Mouse (Mus musculus) heart, adult 2 months (tissue): ENCODE measurements around the gene Haus5. TPM values are rescaled to one million over a fixed set of nuclear protein-coding genes. Genes with fewer than 3 reads are reported as not detected.

ENCODE experiments used
- DNase-seq, 2 experiments: peaks; one replicate each; pipeline ENCODE4 v3.0.0; 2021
- H3K27ac ChIP-seq: fragments of 200-600 bp; 2 replicates; pipeline ENCODE4 v1.8.1; 2022
- H3K27me3 ChIP-seq: fragments of 200-500 bp; 2 replicates; pipeline ENCODE4 v1.6.1; 2012; ENCODE audit warnings: mild to moderate bottlenecking, low read length, inconsistent platforms, mixed read lengths; ENCODE audit not compliant: control insufficient read depth, insufficient read depth
- H3K36me3 ChIP-seq: fragments of 200-500 bp; 2 replicates; pipeline ENCODE4 v1.6.1; 2012; ENCODE audit warnings: low read length, inconsistent platforms; ENCODE audit not compliant: control insufficient read depth, insufficient read depth
- H3K4me1 ChIP-seq: fragments of 200-500 bp; 2 replicates; pipeline ENCODE4 v1.6.1; 2011; ENCODE audit warnings: low read length; ENCODE audit not compliant: control insufficient read depth, insufficient read depth
- H3K4me3 ChIP-seq: fragments of 200-600 bp; 2 replicates; pipeline ENCODE4 v1.8.1; 2022
- H3K79me2 ChIP-seq: fragments of 200-500 bp; replicated peaks from 2 replicates; pipeline ENCODE4 v1.6.1; 2012; ENCODE audit warnings: mild to moderate bottlenecking, inconsistent platforms, low read length, moderate library complexity, mixed read lengths; ENCODE audit not compliant: control insufficient read depth, insufficient read depth
- H3K9ac ChIP-seq: fragments of 200-500 bp; 2 replicates; pipeline ENCODE4 v1.6.1; 2012; ENCODE audit warnings: low read depth, mild to moderate bottlenecking, control low read depth, inconsistent platforms, low read length, mixed read lengths
- CTCF ChIP-seq: fragments of 200-600 bp; IDR thresholded peaks from 2 replicates; pipeline ENCODE4 v1.8.1; 2022; ENCODE audit warnings: antibody characterized with exemption, mild to moderate bottlenecking, moderate library complexity
- EP300 ChIP-seq: fragments of 200-500 bp; IDR thresholded peaks from 2 replicates; pipeline ENCODE4 v1.6.1; 2011; ENCODE audit warnings: low read depth, low read length, control low read depth; ENCODE audit not compliant: insufficient read depth
- POLR2A ChIP-seq: fragments of 200-500 bp; IDR thresholded peaks from 2 replicates; pipeline ENCODE4 v1.6.1; 2011; ENCODE audit warnings: mild to moderate bottlenecking, low read depth, low read length, control low read depth; ENCODE audit not compliant: insufficient read depth
- WGBS: fragments of 180-500 bp; shearing (Covaris S2); methylation state at CpG from one replicate; pipeline ENCODE4 v1.1.7; 2018; 5-methylcytosine and 5-hydroxymethylcytosine counted together
- intact Hi-C: fragments of 180-260 bp; cut with DNase I; formaldehyde crosslinking; loops from one replicate; pipeline ENCODE4 v1.15.1; 2025
- polyA plus RNA-seq: library from polyadenylated mRNA; depleted of rRNA; stranded (reverse); fragments of >200 nt; gene quantifications from 2 replicates; pipeline ENCODE4 v1.2.3, GENCODE M21; 2012
- total RNA-seq, 2 experiments: library from RNA; stranded (reverse); gene quantifications; 2 replicates each; pipeline ENCODE4 v1.2.3; 2021

Gene Haus5
- total and polyA plus RNA-seq, 3 experiments: 3.3 to 3.9 (median 3.7) TPM

DNA sequence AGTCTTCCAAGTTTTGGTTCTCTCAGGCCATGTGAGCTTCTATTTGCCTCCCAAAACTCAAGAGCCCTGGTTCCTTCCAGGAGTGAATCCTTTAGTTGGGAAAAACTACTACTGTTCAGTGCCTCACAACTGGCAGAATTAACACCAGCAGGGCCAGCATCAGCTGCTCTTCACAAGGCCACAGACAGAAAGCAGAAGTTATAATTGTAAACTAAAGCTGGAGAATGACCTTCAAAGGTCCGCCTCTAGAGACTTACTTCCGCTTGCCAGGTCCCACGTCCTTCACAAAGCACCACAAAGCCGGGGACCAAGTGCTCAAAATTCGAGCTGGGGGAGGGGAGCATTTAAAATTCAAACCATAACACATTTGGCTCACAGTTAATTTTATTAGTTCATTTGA is 33.3 kb upstream of the Haus5 start:
- H3K27ac ChIP-seq: no peak overlapping the region
- DNase-seq: no peak
- H3K4me1 ChIP-seq: no peaks in the 10 kb centered on the region; the same call in 1 of the 2 replicates
- no peak overlapping the region for H3K9ac ChIP-seq
- intact Hi-C loops: no loop called here
- no peak overlapping the region for H3K4me3 ChIP-seq
- no peaks in the 10 kb centered on the region for H3K79me2 ChIP-seq
- TF ChIP-seq POLR2A (no peak), EP300 (no peak), CTCF (no peak)
- 48% methylated on average over 5 of the region's 5 CpGs for WGBS
- no peaks in the 10 kb centered on the region for H3K27me3 ChIP-seq
- no peaks in the 10 kb centered on the region for H3K36me3 ChIP-seq

DNA sequence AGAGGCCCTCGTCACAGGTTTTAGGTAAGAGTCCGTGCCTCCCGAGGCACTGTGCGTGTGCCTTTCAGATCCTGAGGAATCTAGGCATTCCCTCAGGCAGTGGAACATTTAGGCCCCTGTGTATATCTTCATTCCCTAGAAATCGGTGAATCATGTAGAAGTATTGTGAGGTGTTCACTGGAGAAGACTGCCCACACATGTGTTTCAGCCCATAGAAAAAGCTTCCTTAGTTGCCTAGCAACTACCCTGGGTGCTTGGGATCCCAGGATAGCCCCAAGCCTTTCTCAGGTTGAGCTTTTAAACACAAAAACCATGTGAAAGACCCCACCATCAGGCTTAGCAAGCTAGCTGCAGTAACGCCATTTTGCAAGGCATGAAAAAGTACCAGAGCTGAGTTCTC is 23.5 kb upstream of the Haus5 start:
- Histone ChIP-seq H3K79me2 (no peaks in the 10 kb centered on the region), H3K36me3 (no peaks in the 10 kb centered on the region), H3K27ac (no peak overlapping the region), H3K27me3 (no peaks in the 10 kb centered on the region), H3K4me1 (no peaks in the 10 kb centered on the region), H3K4me3 (no peak overlapping the region), H3K9ac (no peak overlapping the region)
- WGBS: 91% methylated on average over 6 of the region's 6 CpGs
- no peak for DNase-seq
- intact Hi-C loops: no loop called here
- no peak for TF ChIP-seq POLR2A
- no peak for TF ChIP-seq CTCF
- TF ChIP-seq EP300: no peak

DNA sequence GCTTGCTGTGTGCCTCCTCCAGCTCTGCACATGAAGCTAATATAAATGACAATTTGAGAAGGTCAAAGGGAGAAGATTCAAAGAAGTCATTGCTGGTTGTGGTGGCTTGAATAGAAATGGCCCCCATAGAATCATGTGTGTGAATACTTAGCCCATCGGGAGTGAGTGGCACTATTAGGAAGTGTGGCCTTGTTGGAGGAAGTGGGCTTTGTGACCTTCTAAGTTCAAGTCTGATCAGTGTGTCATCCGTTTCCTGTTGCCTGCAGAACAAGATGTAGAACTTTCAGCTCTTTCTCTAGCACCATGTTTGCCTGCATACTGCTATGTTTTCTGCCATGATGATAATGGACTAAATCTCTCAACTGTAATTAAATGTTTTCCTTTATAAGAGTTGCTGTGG is 18.6 kb upstream of the Haus5 start:
- Histone ChIP-seq H3K36me3 (no peaks in the 10 kb centered on the region), H3K9ac (no peak overlapping the region), H3K4me1 (no peaks in the 10 kb centered on the region), H3K4me3 (no peak overlapping the region), H3K27me3 (no peaks in the 10 kb centered on the region), H3K27ac (no peak overlapping the region), H3K79me2 (no peaks in the 10 kb centered on the region)
- no peak for DNase-seq
- intact Hi-C loops: no loop called here
- TF ChIP-seq CTCF (no peak), EP300 (no peak), POLR2A (no peak)
- 55% methylated on average over 2 of the region's 2 CpGs for WGBS

DNA sequence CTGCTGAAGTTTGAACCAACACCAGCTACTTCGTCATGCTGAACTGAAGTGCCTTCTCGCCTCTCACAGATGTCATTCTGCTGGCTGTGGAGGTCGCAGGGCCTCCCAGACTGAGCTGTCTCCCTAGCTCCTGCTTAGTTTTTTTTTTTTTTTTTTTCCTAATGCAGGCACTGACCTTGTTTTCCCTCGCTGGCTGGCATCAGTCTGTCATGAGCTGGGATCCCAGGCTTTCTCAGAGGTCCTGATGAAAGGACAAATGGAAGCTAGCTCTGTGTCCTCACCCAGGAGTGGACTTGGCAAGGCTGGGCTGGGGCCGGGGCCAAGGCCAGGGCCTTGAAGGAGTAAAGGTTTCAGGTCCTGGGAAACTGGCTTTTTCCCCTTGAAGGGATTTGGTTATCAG is 17.1 kb upstream of the Haus5 start:
- 0 out of 2 replicates have a peak, but pooled peaks have one; percentile 16 for TF ChIP-seq EP300
- no peak for TF ChIP-seq CTCF
- DNase-seq: peak; percentile 54 to 61
- WGBS: 40% methylated on average over 5 of the region's 5 CpGs
- intact Hi-C loops: no loop called here
- no peaks in the 10 kb centered on the region for H3K27me3 ChIP-seq
- no peak overlapping the region for H3K9ac ChIP-seq
- H3K79me2 ChIP-seq: no peaks in the 10 kb centered on the region
- no peaks in the 10 kb centered on the region for H3K36me3 ChIP-seq
- no peaks in the 10 kb centered on the region for H3K4me1 ChIP-seq
- H3K27ac ChIP-seq: peak overlapping the region; percentile 71
- H3K4me3 ChIP-seq: no peak overlapping the region

DNA sequence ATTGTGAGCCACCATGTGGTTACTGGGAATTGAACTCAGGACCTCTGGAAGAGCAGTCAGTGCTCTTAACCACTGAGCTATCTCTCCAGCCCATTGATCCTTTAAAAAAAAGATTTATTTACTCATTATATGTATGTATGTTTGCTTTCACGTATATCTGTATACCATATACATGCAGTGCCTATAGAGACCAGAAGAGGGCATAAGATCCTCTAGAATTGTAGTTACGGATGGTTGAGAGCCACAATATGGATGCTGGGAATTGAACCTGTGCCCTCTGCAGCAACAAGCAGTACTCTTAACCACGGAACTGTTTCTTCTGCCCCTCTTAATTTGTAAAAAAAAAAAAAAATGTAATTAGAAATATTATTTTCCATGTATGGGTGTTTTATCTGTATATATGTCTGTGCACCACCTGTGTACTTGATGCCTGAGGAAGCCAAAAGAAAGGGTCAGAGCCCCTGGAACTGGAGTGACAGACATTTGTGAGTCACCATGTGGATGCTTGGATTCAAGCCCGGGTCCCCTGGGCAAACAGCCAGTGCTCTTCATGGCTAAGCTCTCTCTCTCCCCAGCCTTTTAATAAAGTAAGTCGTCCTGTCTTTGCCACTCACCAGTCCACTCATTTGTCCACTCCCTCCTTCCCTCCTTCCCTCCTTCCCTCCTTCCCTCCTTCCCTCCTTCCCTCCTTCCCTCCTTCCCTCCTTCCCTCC is 13.6 kb upstream of the Haus5 start:
- Histone ChIP-seq H3K27me3 (no peaks in the 10 kb centered on the region), H3K36me3 (no peaks in the 10 kb centered on the region), H3K79me2 (no peaks in the 10 kb centered on the region), H3K9ac (no peak overlapping the region), H3K4me3 (no peak overlapping the region), H3K27ac (no peak overlapping the region), H3K4me1 (no peaks in the 10 kb centered on the region)
- intact Hi-C loops: no loop called here
- peak; percentile 73 to 74 for DNase-seq
- TF ChIP-seq CTCF (peak; percentile 29; the same call in 1 of the 2 replicates), POLR2A (no peak)
- 42% methylated on average over 5 of the region's 5 CpGs for WGBS

DNA sequence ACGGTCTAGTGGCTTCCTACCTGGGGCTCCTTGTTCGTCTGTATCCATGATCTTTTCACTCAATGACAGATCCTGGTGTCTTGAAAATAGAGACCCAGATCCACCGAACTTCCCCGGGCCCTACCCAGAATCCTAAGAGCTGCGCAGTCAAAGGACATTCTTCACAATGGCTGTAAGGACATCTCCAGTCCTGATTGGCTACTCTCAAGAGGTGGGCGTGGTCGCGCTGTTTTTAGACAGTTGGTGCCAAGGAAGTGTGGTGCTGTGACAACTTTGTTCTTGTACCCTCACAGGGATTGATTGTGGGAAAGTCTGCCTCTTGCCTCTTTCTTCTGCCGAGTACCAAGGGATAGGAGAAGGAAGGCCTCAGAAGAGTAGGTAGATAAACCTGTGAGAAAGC is 6.7 kb upstream of the Haus5 start, which contains the start of gene Pmis2:
Gene Pmis2, minus strand, starts transcription at position 126 of the 400 bp plus-strand sequence.
- no peak within 1 kb of the TSS for H3K9ac ChIP-seq
- intact Hi-C loops: no loop called here
- H3K27ac ChIP-seq: no peak within 1 kb of the TSS
- no peaks in the 10 kb centered on the region for H3K4me1 ChIP-seq
- TF ChIP-seq CTCF: no peak
- no peak for TF ChIP-seq EP300
- no peak for TF ChIP-seq POLR2A
- no peak for DNase-seq
- no peaks in the 10 kb centered on the region for H3K79me2 ChIP-seq
- no peaks in the 10 kb centered on the region for H3K27me3 ChIP-seq
- WGBS: 60% methylated on average over 9 of the region's 9 CpGs
- H3K36me3 ChIP-seq: no peaks in the 10 kb centered on the region
- H3K4me3 ChIP-seq: no peak within 1 kb of the TSS
